Mouse (Mus musculus): Measurements from ENCODE around the gene Vmn2r118. TPM values are rescaled to one million over a fixed set of nuclear protein-coding genes. Genes with fewer than 3 reads are reported as not detected.

Vmn2r118 gene
- polyA plus RNA-seq (2014; fragmentation: Nextera tagmentation; extraction: Ambion mirVana) = not detected in 2 replicates

- Histone ChIP-seq H3K9ac (ENCODE audit: low read depth, low read length) (no peak within 1 kb of the TSS), H3K4me2 (replicated peaks; ENCODE audit: low read depth, low read length) (no peak within 1 kb of the TSS), H3K27me3 (ENCODE audit: control insufficient read depth, insufficient read depth, low read length) (no peaks in the 10 kb centered on the region), H3K4me1 (replicated peaks; ENCODE audit: control insufficient read depth, insufficient read depth, low read length) (no peaks in the 10 kb centered on the region), H3K27ac (ENCODE audit: low read depth, low read length) (no peak within 1 kb of the TSS), H3K4me3 (ENCODE audit: low read depth, low read length) (no peak within 1 kb of the TSS), H3K36me3 (ENCODE audit: control insufficient read depth, insufficient read depth, low read length) (no peaks in the 10 kb centered on the region), H3K9me3 (ENCODE audit: control insufficient read depth, low read length) (no peaks in the 10 kb centered on the region)
- DNase-seq (ENCODE audit: low spot score) (no peak), ATAC-seq (ENCODE audit: low FRiP score) (no peak)
- 87% methylated on average over 3 of the region's 3 CpGs for WGBS
Measured at GRCm38 (mm10) chr17:55625092-55625491, at the start of gene Vmn2r118. Vmn2r118 (minus strand) TSS chr17:55625192.

GRCm38 (mm10) chr17:55661099-55661498, 36.1 kb upstream of the Vmn2r118 start:
- 91% methylated on average over 2 of the region's 2 CpGs for WGBS
- Histone ChIP-seq H3K4me2 (replicated peaks; ENCODE audit: low read depth, low read length) (no peak overlapping the region), H3K9ac (ENCODE audit: low read depth, low read length) (no peak overlapping the region), H3K9me3 (ENCODE audit: control insufficient read depth, low read length) (no peaks in the 10 kb centered on the region), H3K4me3 (ENCODE audit: low read depth, low read length) (no peak overlapping the region), H3K36me3 (ENCODE audit: control insufficient read depth, insufficient read depth, low read length) (peaks cover 3% of the 10 kb centered on the region; the same call in 1 of the 2 replicates), H3K27me3 (ENCODE audit: control insufficient read depth, insufficient read depth, low read length) (no peaks in the 10 kb centered on the region), H3K4me1 (replicated peaks; ENCODE audit: control insufficient read depth, insufficient read depth, low read length) (no peaks in the 10 kb centered on the region), H3K27ac (ENCODE audit: low read depth, low read length) (no peak overlapping the region)
- DNase-seq (ENCODE audit: low spot score) (no peak), ATAC-seq (ENCODE audit: low FRiP score) (no peak)

- Histone ChIP-seq H3K27ac (ENCODE audit: low read depth, low read length) (no peak overlapping the region), H3K9ac (ENCODE audit: low read depth, low read length) (no peak overlapping the region), H3K9me3 (ENCODE audit: control insufficient read depth, low read length) (no peaks in the 10 kb centered on the region), H3K4me2 (replicated peaks; ENCODE audit: low read depth, low read length) (no peak overlapping the region), H3K36me3 (ENCODE audit: control insufficient read depth, insufficient read depth, low read length) (no peaks in the 10 kb centered on the region), H3K4me3 (ENCODE audit: low read depth, low read length) (no peak overlapping the region), H3K4me1 (replicated peaks; ENCODE audit: control insufficient read depth, insufficient read depth, low read length) (no peaks in the 10 kb centered on the region), H3K27me3 (ENCODE audit: control insufficient read depth, insufficient read depth, low read length) (no peaks in the 10 kb centered on the region)
- ATAC-seq (ENCODE audit: low FRiP score) (no peak), DNase-seq (ENCODE audit: low spot score) (no peak)
- 89% methylated on average over 1 of the region's 1 CpGs for WGBS
Measured at GRCm38 (mm10) chr17:55590838-55591237, 34.2 kb downstream of the Vmn2r118 start.

GRCm38 (mm10) chr17:55561774-55562173, 63.2 kb downstream of the Vmn2r118 start:
- Histone ChIP-seq H3K27me3 (ENCODE audit: control insufficient read depth, insufficient read depth, low read length) (no peaks in the 10 kb centered on the region), H3K9me3 (ENCODE audit: control insufficient read depth, low read length) (no peaks in the 10 kb centered on the region), H3K4me3 (ENCODE audit: low read depth, low read length) (no peak overlapping the region), H3K4me1 (replicated peaks; ENCODE audit: control insufficient read depth, insufficient read depth, low read length) (no peaks in the 10 kb centered on the region), H3K36me3 (ENCODE audit: control insufficient read depth, insufficient read depth, low read length) (no peaks in the 10 kb centered on the region), H3K9ac (ENCODE audit: low read depth, low read length) (no peak overlapping the region), H3K4me2 (replicated peaks; ENCODE audit: low read depth, low read length) (no peak overlapping the region), H3K27ac (ENCODE audit: low read depth, low read length) (no peak overlapping the region)
- DNase-seq (ENCODE audit: low spot score) (no peak), ATAC-seq (ENCODE audit: low FRiP score) (no peak)
- WGBS = 75% methylated on average over 2 of the region's 2 CpGs

GRCm38 (mm10) chr17:55548476-55548875, 76.5 kb downstream of the Vmn2r118 start:
- Histone ChIP-seq H3K36me3 (ENCODE audit: control insufficient read depth, insufficient read depth, low read length) (no peaks in the 10 kb centered on the region), H3K9me3 (ENCODE audit: control insufficient read depth, low read length) (no peaks in the 10 kb centered on the region), H3K4me3 (ENCODE audit: low read depth, low read length) (no peak overlapping the region), H3K9ac (ENCODE audit: low read depth, low read length) (no peak overlapping the region), H3K4me2 (replicated peaks; ENCODE audit: low read depth, low read length) (no peak overlapping the region), H3K4me1 (replicated peaks; ENCODE audit: control insufficient read depth, insufficient read depth, low read length) (no peaks in the 10 kb centered on the region), H3K27me3 (ENCODE audit: control insufficient read depth, insufficient read depth, low read length) (no peaks in the 10 kb centered on the region), H3K27ac (ENCODE audit: low read depth, low read length) (no peak overlapping the region)
- no peak for DNase-seq (ENCODE audit: low spot score)
- ATAC-seq (ENCODE audit: low FRiP score) = no peak
- 100% methylated on average over 1 of the region's 1 CpGs for WGBS

Other genes starting within 250 kb of the Vmn2r118 start
- 11.6 and 12.3 TPM in 2 replicates for gene St6gal2, start 179.8 kb downstream of the Vmn2r118 start, polyA plus RNA-seq (2014; fragmentation: Nextera tagmentation; extraction: Ambion mirVana)
- gene Pot1b, start 87.4 kb upstream of the Vmn2r118 start, polyA plus RNA-seq (2014; fragmentation: Nextera tagmentation; extraction: Ambion mirVana) = 9.3 and 11.3 TPM in 2 replicates
- 0.07 and 0.14 TPM in 2 replicates for gene Adgre4, start 124.8 kb upstream of the Vmn2r118 start, polyA plus RNA-seq (2014; fragmentation: Nextera tagmentation; extraction: Ambion mirVana)

All from hindbrain, embryonic 11.5 days (tissue).